Mouse (Mus musculus): ENCODE results near the gene Pus1.
"Not testable (repeated sequence)": the region's sequence is repeated elsewhere in the genome, so short reads cannot be mapped to it uniquely, and the experiment has no call there.

Gene Pus1

GRCm38 (mm10) chr5:110780761-110781528, 486 bp upstream of the Pus1 start:
- DNase-seq: no peak

- DNase-seq: no peak
These were observed 1.0 kb downstream of the Pus1 start for GRCm38 (mm10) chr5:110779276-110779997.

DNA sequence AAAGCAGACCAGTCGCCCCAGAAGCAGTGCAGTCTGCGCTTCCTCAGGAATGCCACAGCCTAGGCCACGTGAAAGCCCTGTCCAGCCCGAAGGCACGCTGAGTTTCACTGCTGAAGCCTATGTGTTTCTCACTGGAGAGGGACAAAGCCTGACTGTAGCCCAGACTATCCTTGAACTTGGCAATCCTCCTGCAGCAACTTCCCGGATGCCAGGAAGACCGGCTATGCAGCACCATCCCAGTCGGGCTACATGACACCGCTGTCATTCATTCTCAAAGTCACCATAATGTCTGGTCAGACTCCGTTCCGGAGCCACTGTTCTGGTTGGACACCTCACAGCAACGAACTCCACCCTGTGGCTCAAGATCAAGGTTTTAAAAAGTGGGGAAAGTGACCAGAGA, 2.2 kb downstream of the Pus1 start:
- no peak for DNase-seq

- DNase-seq: no peak
These were observed 4.3 kb downstream of the Pus1 start for GRCm38 (mm10) chr5:110776141-110776540.

- no peak for DNase-seq
These were observed 5.9 kb downstream of the Pus1 start for GRCm38 (mm10) chr5:110774511-110774910.

- not testable (repeated sequence) for DNase-seq
These were observed 7.5 kb downstream of the Pus1 start for GRCm38 (mm10) chr5:110772945-110773344.

DNA sequence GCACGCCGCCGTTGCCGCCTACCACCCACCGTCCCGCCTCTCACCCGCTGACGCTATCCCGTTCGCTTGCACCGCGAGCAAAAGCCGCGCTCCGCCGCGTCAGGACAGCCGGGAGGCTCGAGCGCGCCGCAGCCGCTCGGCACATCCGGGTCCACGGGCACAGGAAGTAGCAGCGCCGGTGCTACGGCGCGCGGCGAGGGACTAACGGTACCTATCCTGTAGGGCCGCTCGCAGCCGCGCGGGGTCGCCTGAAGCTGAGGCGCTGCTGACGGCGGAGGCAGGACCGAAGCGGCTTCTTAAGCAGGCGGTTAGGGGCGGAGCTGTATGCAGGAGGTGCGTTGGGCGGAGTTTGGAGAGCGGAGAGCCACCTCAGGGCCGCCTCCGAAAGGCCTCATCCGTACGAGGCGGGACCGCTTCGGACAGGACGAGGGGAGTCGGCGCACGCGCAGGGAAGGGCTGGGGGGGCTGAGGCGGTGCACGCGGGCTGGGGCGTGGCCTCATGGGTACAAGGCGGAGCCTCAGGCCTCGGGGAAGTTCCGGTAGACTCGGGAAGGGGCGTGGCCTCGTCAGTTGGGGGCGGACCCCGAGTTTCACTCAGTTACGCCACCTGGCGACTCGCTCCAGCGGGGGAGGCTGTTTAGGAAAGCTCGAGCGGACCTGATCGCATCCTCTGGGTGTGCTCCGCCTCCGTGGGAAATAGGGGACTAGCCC, 9.9 kb downstream of the Pus1 start, which contains the start of gene Ep400:
Ep400 (minus strand) TSS at position 270 of the 711 bp plus-strand sequence.
- peak; percentile 100 for DNase-seq

DNA sequence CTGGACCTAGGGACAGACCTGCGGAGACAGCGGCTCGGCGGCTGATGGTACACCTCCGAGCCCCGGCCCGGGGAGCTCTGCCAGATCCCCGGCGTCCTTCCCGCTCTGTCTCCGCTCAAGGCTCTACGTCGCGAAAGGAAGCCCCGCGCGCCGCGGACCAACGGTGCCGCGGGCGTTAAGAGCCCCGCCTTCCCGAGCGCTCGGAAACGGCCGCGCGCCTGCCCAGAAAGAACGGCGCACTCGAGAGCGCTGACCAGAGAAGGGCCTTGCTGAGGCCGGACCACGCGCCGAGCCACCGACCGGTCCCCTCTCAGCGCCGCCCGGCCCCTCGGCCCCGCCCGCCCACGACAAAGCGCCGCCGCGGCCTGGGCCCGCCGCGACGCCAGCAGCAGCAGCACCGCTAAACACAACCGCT, 10.4 kb downstream of the Pus1 start:
- DNase-seq: peak; percentile 53 to 67

DNA sequence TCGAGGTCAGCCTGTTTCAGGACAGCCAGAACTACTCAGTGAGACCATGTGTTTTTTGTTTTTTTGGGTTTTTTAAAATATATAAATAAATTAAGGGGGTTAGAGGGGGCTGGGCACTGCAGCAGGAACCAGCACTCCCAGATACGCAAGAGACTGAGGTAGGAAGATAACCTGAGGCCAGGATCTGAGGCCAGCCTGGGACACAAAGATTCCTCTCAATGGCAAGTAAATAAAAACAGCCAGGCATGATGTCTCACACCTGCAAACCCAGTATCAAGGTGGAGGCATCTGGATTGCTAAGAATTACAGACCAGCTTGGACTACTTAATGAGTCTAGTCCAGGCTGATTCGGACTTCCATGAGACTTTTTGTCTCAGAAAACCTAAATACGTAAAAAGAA, 11.2 kb downstream of the Pus1 start:
- no peak for DNase-seq

DNA sequence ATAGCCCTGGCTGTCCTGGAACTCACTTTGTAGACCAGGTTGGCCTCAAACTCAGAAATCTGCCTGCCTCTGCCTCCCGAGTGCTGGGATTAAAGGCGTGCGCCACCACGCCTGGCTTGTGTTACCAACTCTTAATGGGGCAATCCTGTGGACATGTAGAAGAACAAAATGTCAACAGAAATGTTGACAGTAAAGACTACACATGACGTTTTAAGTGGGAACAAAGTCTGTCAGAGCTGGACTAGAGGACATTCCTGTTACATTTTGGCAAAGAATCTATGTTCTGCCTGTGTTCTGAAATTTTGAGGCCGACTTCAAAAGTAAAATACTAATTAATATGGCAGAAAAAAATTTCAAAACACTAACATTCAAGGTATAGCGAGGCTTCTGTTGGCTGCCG, 16.6 kb downstream of the Pus1 start:
- DNase-seq: no peak

GRCm38 (mm10) chr5:110745021-110745420, 35.4 kb downstream of the Pus1 start:
- DNase-seq: no peak

DNA sequence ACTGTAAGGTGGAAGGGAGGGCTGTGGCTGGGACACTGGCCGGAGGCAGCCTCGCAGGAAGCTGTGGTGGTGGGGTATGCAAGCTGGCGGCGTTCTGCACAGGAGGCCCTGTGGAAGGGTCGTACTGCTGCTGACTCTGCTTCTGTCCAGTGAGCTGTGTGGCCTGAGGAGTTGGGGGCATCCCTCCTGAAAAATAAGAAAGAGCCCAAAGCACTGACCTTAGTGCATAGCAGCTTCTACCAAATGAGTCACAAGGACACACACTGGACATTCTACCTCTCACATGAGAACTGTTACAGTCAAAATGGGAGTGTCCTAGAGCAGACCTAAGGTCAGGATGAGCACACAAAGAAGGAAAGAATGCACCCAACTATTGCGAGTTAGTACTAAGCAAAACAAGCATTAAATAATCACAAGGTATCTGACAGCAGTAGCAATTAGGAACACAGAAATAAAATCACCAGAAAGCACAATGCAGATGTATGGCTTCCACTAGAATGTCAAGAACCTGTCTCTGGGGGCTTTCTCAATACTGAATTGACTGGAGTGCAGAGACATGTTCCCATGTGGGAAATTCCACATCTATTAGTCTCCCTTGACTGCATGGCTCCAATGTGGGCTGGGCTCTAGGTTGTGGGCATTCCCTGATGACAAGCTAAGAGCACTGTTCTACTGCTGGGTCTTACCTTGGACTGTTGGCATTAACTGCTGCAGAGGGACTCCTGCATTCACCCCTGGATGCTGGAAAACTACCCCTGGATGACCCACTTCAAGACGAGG, 40.8 kb downstream of the Pus1 start:
- no peak for DNase-seq

GRCm38 (mm10) chr5:110735606-110736005, 44.9 kb downstream of the Pus1 start:
- no peak for DNase-seq

- no peak for DNase-seq
These were observed 47.1 kb downstream of the Pus1 start for GRCm38 (mm10) chr5:110733231-110733823.

GRCm38 (mm10) chr5:110731227-110731626, 49.2 kb downstream of the Pus1 start:
- no peak for DNase-seq

DNA sequence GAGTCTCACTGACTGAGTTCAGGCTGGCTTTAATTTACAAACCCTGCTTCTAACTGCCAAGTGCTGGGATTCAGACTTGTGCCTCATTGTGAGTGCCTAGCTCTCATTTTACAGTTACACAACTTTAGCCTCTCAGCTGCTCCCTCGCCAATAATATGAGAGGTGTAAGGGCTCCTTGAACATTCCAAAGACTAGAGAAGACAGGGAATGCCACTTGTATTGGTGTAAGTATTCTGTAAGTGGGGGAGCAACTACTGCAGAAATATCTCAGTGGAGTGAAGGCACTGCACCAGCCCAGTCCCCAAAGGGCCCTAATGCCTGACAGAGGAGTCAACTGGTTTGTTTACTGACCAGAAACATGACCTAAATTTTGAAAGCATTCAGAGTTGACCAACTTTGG, 52.6 kb downstream of the Pus1 start:
- no peak for DNase-seq
